Mouse (Mus musculus) cerebellum, adult 9-10 months (tissue): ENCODE measurements at regions not wholly inside any gene's neighbourhood (a gene's known extent, or its start where the extent isn't known, plus 50 kb on each side); places are given as distances from the start of the nearest gene placed in this dataset.

Experiments used
- DNase-seq: peaks from one replicate; pipeline ENCODE4 v3.0.0; 2022

DNA sequence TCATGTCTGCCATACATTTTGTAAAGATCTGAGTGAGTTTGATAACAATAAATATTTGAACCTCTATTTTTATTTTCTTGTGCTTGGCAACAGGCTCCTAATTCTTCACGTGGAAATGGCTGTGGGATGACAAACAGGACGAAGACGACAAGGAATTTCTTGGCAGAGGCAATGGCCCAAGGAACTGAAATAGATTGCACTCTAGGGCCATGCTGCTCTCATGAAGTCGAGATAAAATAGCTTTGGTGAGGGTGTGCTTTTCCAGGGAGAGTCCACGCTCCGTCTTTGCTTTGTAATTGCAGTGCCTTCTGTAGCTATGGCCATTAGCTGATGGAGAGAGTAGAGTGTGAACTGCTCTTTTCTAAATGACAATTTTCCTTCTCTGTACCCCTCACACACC, 50.9 kb upstream of the 1810046K07Rik start:
- DNase-seq: no peak

GRCm38 (mm10) chr9:51393921-51394320, 65.2 kb upstream of the 1810046K07Rik start:
- DNase-seq: no peak

DNA sequence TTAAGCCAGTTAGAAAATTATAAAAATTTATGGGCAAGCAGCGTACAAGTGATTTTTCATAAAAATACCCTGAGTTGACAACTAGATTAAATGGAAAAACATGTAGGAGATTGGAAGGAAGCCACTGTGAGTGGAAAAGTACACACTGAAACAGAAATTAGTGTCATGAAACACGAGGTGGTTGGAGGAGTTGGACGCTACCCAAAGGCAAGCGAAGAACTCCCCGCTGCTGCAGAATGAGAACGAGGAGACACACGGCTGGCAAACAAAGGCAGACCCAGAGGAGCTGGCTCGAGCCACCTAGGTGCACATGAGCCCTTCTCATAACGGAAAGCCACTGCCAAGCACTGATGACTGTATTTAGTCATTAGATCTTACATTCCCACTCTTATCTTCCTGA, 65.7 kb upstream of the 1810046K07Rik start:
- DNase-seq: no peak

DNA sequence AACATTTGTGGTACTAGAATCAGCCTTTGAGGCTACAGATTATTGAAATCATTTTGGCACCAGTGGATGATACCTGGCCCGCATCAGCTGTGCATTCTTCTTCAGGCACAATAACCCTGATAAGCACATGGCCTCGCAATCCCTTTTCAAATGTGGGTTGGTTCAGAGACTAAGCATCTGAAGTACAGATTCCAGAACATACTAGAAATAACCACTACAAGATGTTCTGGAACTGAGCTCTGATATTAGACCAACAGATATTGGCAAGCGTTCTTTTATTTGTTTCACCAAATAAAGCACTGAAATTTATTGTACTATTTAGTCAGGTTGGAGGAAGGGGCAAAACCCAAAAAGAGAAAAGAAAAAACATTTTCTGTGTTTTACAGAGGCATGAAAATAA, 68.1 kb upstream of the 1810046K07Rik start:
- DNase-seq: no peak

DNA sequence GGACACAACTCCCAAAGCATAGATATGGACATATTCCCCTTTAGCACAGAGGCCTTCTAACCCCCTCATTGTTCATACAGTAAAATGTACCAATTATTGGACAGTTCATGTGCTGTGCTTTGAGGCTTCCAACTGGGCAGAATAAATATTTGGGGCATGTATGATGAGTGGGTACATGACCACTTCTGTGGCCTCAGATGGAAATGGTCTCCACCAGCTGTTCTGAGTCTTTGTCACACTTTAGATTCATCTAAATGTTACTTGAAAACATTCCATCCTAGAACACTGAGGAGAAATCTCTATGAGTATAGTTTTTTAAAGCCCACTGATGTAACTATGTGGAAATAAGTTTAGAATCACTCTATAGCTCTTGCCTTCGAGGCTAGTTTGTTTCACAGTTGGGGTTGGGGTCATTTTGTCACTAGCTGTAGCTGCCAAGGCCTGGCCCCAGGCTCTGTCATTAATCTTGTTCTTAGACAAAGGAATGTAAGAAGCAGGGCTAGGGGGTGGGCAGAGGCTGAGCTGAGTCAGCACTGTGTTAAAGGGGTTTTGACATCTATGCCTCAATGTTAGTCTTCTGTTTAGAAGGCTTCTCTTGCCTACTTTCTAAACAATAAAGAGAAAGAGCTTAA, 69.0 kb upstream of the 1810046K07Rik start:
- DNase-seq: no peak

GRCm38 (mm10) chr9:51398886-51399285, 70.2 kb upstream of the 1810046K07Rik start:
- DNase-seq: no peak

GRCm38 (mm10) chr9:51399356-51399755, 70.6 kb upstream of the 1810046K07Rik start:
- no peak for DNase-seq

- no peak for DNase-seq
These were observed 73.1 kb upstream of the 1810046K07Rik start for GRCm38 (mm10) chr9:51401779-51402178.

DNA sequence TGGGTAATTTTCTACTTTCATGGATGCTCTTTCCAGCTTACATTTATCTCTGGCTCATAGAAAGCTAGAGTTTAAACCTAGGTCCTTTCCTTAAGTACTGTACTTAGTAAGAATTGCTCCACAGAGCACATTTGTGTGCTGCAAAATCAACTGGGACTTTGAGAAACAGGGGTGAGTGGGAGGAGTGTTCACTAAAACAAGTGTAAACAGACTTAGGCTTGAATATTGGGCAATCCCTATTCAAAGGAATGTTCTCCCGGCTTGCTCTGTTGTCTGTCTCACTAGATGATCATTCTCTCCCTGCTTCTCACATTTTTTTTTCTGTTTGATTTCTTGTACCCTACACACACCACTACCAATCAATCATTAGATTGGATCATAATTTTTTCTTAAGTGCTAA, 79.3 kb upstream of the 1810046K07Rik start:
- DNase-seq: no peak

DNA sequence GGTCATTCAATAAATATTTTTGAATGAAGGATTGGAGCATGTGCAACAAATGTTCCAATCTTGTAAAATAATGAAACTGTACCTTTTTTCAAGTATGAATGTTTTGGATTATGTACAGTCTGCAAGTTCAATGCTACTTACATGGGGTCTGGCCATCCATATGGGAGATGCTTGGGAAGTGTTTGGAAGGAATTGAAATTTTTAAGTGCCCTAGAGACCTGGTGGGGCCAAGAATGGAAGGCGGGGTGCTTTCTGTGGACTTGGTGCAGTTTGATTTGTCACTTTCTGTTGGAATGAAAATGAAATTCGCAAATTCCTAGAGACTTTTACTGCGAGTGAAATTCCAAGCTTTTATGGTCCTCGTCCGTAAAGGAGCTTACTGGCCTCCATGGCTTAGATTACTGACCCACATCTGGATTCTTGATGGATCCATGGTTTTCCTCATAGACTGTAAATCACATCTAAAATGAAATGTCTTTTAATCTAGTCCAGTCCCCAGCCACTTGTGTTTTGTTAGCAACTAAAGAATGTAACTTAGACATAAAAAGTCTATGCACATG, 90.3 kb upstream of the 1810046K07Rik start:
- DNase-seq: no peak

GRCm38 (mm10) chr9:51422553-51422952, 93.8 kb upstream of the 1810046K07Rik start:
- DNase-seq: no peak

DNA sequence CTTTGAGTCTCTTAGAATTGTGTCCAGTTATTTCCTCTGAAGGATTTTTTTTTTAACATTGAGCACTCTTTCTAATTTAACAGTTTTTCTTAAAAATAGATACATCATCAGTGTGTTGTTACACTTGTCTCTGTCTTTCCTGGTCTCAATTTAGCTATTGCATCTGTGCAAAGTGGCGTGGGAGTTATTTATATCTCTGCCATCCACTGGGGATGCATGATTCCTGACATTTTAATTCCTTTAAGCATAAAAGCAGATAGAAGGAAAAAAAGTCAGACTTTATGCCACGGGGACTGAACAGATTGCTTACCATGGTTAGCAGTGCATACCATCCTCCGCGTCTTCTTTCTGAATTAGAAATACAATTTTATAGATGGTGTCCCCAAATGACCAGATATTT, 94.6 kb upstream of the 1810046K07Rik start:
- no peak for DNase-seq

- no peak for DNase-seq
These were observed 101.7 kb upstream of the 1810046K07Rik start for GRCm38 (mm10) chr9:51430426-51430825.

GRCm38 (mm10) chr9:51437130-51437529, 108.4 kb upstream of the 1810046K07Rik start:
- no peak for DNase-seq

GRCm38 (mm10) chr9:51441773-51442381, 113.2 kb upstream of the 1810046K07Rik start:
- no peak for DNase-seq

DNA sequence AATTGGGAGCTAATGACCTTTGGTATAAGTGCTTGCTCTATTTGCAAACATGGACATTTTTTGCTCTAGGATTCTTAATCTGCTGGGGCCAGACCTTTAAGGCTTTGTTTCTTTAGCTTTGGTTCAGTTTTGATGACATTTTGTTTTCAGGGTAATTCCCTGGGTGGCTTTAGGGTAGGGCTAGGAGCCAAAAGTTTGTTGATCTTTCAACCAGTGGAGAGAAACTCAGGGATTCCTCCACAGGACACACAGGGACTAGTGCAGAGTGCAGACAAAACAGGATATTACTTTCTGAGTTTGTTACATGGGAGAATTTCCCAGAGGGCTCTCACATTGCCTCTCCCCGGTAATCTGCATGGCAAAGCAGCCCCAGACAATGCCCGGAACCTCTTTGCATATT, 127.0 kb upstream of the 1810046K07Rik start:
- DNase-seq: no peak

DNA sequence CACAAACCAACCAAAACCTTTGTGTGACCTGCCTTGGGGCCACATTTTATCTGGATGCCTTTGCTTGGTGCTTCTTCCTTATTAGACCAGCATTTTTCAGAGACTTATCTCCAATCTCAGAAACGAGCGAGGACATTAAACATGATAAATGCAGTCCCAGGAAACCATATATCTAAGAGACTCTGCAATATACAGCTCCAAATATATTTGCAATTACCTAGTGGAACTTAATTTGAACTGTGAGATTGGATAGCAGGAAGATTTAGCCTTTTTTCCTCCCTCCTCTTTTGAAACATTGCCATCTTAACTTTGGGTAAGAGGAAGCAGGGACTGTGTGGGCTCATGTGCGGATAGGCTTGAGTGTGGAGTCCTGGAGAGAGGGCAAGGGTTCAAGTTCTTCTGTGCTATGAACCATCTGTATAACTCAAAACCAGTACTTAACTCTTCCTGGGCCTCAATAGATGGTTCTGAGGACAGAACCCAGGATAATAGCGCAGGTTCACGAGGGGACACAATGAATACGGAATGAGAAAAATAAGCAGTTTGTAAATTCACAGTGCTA, 133.8 kb upstream of the 1810046K07Rik start:
- DNase-seq: no peak

GRCm38 (mm10) chr9:51470031-51470430, 141.3 kb upstream of the 1810046K07Rik start:
- DNase-seq: no peak

DNA sequence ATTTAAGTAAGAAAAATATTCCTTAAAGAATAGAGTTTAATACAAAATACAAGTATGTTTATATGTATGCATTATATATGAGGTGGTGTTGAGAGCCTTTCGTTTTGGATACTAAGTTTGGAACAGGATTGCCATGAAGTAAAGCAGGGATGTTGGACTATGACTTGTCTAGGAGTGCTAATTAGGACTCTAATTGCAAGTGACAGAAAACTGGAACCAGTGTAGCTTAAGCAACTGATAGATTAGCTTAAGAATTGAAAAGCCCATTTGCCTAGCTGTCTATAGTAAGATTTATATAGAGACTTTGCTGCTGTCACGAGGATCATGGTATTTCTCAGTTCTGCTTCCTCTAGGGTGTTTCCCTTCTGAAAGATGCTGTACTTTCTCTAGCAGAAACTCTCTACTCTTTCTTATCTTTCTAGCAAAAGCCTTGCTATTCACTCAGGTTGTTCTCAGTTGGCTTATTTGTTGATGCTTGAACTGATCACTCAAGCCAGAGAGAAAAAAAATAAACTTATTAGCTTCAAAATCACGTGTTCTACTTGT, 147.9 kb upstream of the 1810046K07Rik start:
- no peak for DNase-seq

DNA sequence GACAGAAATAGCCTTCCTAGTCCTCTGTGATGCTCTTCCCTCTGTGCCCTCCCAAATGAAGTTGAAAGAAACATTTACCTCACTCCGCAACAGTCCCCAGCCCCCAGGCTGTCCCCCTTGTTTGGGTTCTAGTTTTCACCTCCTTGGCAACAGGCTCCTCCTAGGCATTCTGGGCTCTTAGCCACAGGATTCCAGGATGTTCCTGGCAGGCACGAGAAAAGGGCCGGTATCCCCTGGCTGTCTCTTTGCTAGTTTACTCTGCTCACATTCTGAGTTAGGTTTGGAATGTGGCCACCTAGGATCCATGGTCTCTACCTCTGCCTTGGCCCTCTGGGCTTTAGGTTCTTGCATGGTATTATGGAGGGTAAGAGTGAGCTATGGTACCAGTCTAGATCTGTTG, 159.1 kb upstream of the 1810046K07Rik start:
- no peak for DNase-seq

DNA sequence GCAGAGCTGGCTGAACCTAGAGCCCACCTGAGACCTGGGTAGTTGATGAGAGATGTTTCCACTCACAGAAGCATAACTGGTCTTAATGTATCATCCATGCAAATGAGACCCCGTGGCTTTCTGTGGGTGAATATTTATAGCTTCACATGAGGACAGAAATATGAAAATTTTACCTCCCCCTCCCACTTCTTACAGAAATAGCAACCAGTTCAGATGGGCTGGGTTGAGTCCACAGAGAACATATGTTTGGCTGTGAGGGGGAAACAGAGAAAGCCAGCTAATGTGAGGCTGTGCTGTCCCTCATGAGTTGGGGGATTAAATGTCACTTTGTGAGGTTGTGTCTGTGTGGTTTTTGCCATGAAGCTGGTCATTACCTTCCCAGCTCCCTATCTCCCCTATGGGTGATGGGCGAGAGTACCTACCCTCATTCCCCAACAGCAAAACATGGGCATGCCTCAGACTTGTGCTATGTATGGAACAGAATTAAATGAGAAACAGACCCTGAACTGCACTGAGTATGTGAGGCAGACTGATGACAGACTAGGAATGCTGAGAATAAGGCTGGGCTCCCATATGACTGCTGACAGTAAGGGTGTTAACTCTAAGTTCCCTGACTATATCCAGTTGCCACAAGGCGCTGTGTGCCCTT, 178.7 kb upstream of the 1810046K07Rik start:
- DNase-seq: no peak

GRCm38 (mm10) chr9:51517643-51518042, 188.9 kb upstream of the 1810046K07Rik start:
- no peak for DNase-seq

DNA sequence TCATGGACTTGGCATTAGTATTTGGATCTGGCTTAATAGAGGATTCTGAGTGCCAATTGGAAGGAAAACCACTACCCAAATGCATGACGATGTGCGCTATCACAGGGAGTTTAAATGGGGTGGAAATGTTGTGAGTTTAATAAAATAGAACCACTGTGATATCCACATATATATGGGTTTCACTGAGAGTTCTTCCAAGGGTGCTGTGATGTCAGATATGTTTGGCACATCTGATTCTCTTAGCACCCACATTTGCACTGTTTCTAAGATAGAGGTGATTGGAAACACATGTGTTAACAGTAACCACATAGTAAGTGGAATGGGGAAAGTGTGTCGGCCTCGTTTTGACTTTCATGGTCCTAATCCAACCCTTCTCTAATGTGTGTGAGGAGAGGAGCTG, 189.7 kb upstream of the 1810046K07Rik start:
- DNase-seq: no peak

DNA sequence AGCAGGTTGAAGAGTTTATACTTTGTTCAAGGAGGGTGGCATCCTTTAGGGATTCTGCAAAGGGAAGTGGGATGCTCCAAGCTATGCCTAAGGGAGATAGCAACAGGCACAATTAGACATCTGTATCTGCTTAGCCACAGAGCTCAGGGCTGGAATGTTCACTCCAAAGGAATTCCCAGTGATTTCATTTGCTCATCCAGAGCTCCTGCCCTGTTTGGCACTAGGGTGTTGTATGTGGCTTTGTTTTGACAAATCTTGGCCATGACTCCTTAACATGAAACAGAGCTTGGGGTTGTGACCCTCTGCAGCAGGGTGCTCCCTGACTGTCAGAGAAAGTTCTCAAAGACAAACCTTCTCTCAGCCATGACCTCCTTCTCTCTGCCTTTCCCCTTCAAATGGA, 194.8 kb upstream of the 1810046K07Rik start:
- no peak for DNase-seq
